Mouse (Mus musculus) retina, embryonic 14.5 days (tissue): ENCODE measurements at regions not wholly inside any gene's neighbourhood (a gene's known extent, or its start where the extent isn't known, plus 50 kb on each side); places are given as distances from the start of the nearest gene placed in this dataset.

Experiments
- DNase-seq: peaks from one replicate; pipeline ENCODE4 v3.0.0-alpha.2; 2015; ENCODE audit warnings: low spot score

GRCm38 (mm10) chr7:111337053-111337452, 254.2 kb upstream of the Eif4g2 start:
- no peak for DNase-seq

GRCm38 (mm10) chr7:111322901-111323300, 240.1 kb upstream of the Eif4g2 start:
- no peak for DNase-seq

- DNase-seq, result no peak
Measured at GRCm38 (mm10) chr7:111319917-111320316, 237.1 kb upstream of the Eif4g2 start.

GRCm38 (mm10) chr7:111316479-111316990, 233.7 kb upstream of the Eif4g2 start:
- peak; percentile 16 for DNase-seq

- DNase-seq, result no peak
Measured at GRCm38 (mm10) chr7:111313921-111314320, 231.1 kb upstream of the Eif4g2 start.

GRCm38 (mm10) chr7:111305196-111305595, 222.4 kb upstream of the Eif4g2 start:
- no peak for DNase-seq

GRCm38 (mm10) chr7:111301791-111302488, 219.1 kb upstream of the Eif4g2 start:
- DNase-seq, result no peak

- DNase-seq, result no peak
Measured at GRCm38 (mm10) chr7:111297174-111297902, 214.5 kb upstream of the Eif4g2 start.

GRCm38 (mm10) chr7:111283411-111283955, 200.7 kb upstream of the Eif4g2 start:
- DNase-seq, result no peak

- no peak for DNase-seq
Measured at GRCm38 (mm10) chr7:111282314-111282713, 199.5 kb upstream of the Eif4g2 start.

- no peak for DNase-seq
Measured at GRCm38 (mm10) chr7:111277703-111278102, 194.9 kb upstream of the Eif4g2 start.

GRCm38 (mm10) chr7:111273839-111274238, 191.0 kb upstream of the Eif4g2 start:
- DNase-seq, result no peak

- no peak for DNase-seq
Measured at GRCm38 (mm10) chr7:111270874-111271273, 188.0 kb upstream of the Eif4g2 start.

GRCm38 (mm10) chr7:111268197-111268596, 185.4 kb upstream of the Eif4g2 start:
- DNase-seq, result no peak

GRCm38 (mm10) chr7:111263302-111263701, 180.5 kb upstream of the Eif4g2 start:
- DNase-seq, result no peak

- no peak for DNase-seq
Measured at GRCm38 (mm10) chr7:111259630-111260574, 177.1 kb upstream of the Eif4g2 start.

- no peak for DNase-seq
Measured at GRCm38 (mm10) chr7:111257842-111258241, 175.0 kb upstream of the Eif4g2 start.

GRCm38 (mm10) chr7:111256199-111256598, 173.4 kb upstream of the Eif4g2 start:
- DNase-seq, result no peak

GRCm38 (mm10) chr7:111249606-111250005, 166.8 kb upstream of the Eif4g2 start:
- peak; percentile 83 for DNase-seq

- no peak for DNase-seq
Measured at GRCm38 (mm10) chr7:111245488-111245887, 162.7 kb upstream of the Eif4g2 start.

- no peak for DNase-seq
Measured at GRCm38 (mm10) chr7:111245067-111245466, 162.2 kb upstream of the Eif4g2 start.

GRCm38 (mm10) chr7:111243831-111244230, 161.0 kb upstream of the Eif4g2 start:
- DNase-seq, result no peak
